Mouse (Mus musculus) midbrain, embryonic 13.5 days (tissue): ENCODE results near the gene Zfp940. TPM values are rescaled to one million over a fixed set of nuclear protein-coding genes. Genes with fewer than 3 reads are reported as not detected.
A peak's percentile ranks its signal among the peaks of the same experiment; 100 is the strongest.
"Not testable (repeated sequence)": the region's sequence is repeated elsewhere in the genome, so short reads cannot be mapped to it uniquely, and the experiment has no call there.

Experiments
- ATAC-seq: fragments of 200-750 bp; cut with Nextera tagmentation; 2 replicates; pipeline ENCODE4 v1.8.0; 2017; ENCODE audit warnings: mild to moderate bottlenecking, moderate TSS enrichment, moderate library complexity
- H3K27ac ChIP-seq: fragments of 300-500 bp; sonication (generic); 2 replicates; pipeline ENCODE4 v1.5.1; 2015; ENCODE audit warnings: inconsistent platforms, mild to moderate bottlenecking, moderate library complexity
- H3K27me3 ChIP-seq: fragments of 300-500 bp; sonication (generic); 2 replicates; pipeline ENCODE4 v1.6.1; 2015; ENCODE audit warnings: mild to moderate bottlenecking, inconsistent platforms
- H3K36me3 ChIP-seq: fragments of 300-500 bp; sonication (generic); 2 replicates; pipeline ENCODE4 v1.6.1; 2015; ENCODE audit warnings: mild to moderate bottlenecking, inconsistent platforms
- H3K4me1 ChIP-seq: fragments of 300-500 bp; sonication (generic); replicated peaks from 2 replicates; pipeline ENCODE4 v1.6.1; 2015; ENCODE audit warnings: inconsistent platforms
- H3K4me2 ChIP-seq: fragments of 300-500 bp; sonication (generic); replicated peaks from 2 replicates; pipeline ENCODE4 v1.6.1; 2015; ENCODE audit warnings: moderate library complexity, mild to moderate bottlenecking, inconsistent platforms
- H3K4me3 ChIP-seq: fragments of 300-500 bp; sonication (generic); replicated peaks from 2 replicates; pipeline ENCODE4 v1.5.1; 2015; ENCODE audit warnings: mild to moderate bottlenecking, inconsistent platforms
- H3K9ac ChIP-seq: fragments of 300-500 bp; sonication (generic); replicated peaks from 2 replicates; pipeline ENCODE4 v1.6.1; 2015; ENCODE audit warnings: mild to moderate bottlenecking, inconsistent platforms
- H3K9me3 ChIP-seq: fragments of 300-500 bp; sonication (generic); 2 replicates; pipeline ENCODE4 v1.6.1; 2016; ENCODE audit warnings: mild to moderate bottlenecking, inconsistent platforms
- WGBS: fragments of 180-500 bp; shearing (Covaris S2); methylation state at CpG from one replicate; pipeline ENCODE4 v1.1.7; 2015; 5-methylcytosine and 5-hydroxymethylcytosine counted together
- polyA plus RNA-seq: library from polyadenylated mRNA; unstranded; fragments of >200 nt; fragmentation: Nextera tagmentation; extraction: Ambion mirVana; gene quantifications from 2 replicates; pipeline ENCODE4 v1.2.1, GENCODE M21; 2015

Zfp940 gene
- polyA plus RNA-seq = 12.8 and 14.4 TPM in 2 replicates

GRCm38 (mm10) chr7:29853219-29853842 lies at the start of gene Zfp940:
Gene Zfp940 (minus strand): TSS chr7:29853669.
- Histone ChIP-seq H3K36me3 (peaks cover 25% of the 10 kb centered on the region), H3K4me1 (peaks cover 9% of the 10 kb centered on the region), H3K4me3 (peak within 1 kb of the TSS; percentile 64), H3K27ac (peak within 1 kb of the TSS; percentile 66), H3K9me3 (no peaks in the 10 kb centered on the region), H3K27me3 (no peaks in the 10 kb centered on the region), H3K9ac (peak within 1 kb of the TSS; percentile 77), H3K4me2 (peak within 1 kb of the TSS; percentile 70)
- WGBS = 1% methylated on average over 21 of the region's 21 CpGs
- peak; percentile 99 for ATAC-seq

- Histone ChIP-seq H3K4me3 (no peak overlapping the region), H3K27me3 (no peaks in the 10 kb centered on the region), H3K27ac (no peak overlapping the region), H3K4me2 (no peak overlapping the region), H3K9ac (no peak overlapping the region), H3K9me3 (peaks cover 30% of the 10 kb centered on the region), H3K4me1 (no peaks in the 10 kb centered on the region), H3K36me3 (peaks cover 90% of the 10 kb centered on the region)
- WGBS = 89% methylated on average over 4 of the region's 4 CpGs
- no peak for ATAC-seq
These were observed 44.9 kb upstream of the Zfp940 start for GRCm38 (mm10) chr7:29898351-29898750.

- Histone ChIP-seq H3K36me3 (peaks cover 85% of the 10 kb centered on the region), H3K9ac (no peak overlapping the region), H3K4me2 (no peak overlapping the region), H3K27ac (no peak overlapping the region), H3K4me3 (no peak overlapping the region), H3K9me3 (peaks cover 51% of the 10 kb centered on the region), H3K27me3 (no peaks in the 10 kb centered on the region), H3K4me1 (no peaks in the 10 kb centered on the region)
- no peak for ATAC-seq
- WGBS = 98% methylated on average over 4 of the region's 4 CpGs
These were observed 39.3 kb upstream of the Zfp940 start for GRCm38 (mm10) chr7:29892756-29893155.

GRCm38 (mm10) chr7:29890501-29890900 lies 37.0 kb upstream of the Zfp940 start:
- H3K4me1 ChIP-seq = no peaks in the 10 kb centered on the region
- no peak overlapping the region for H3K9ac ChIP-seq
- H3K27ac ChIP-seq = no peak overlapping the region
- H3K9me3 ChIP-seq = peaks cover 60% of the 10 kb centered on the region
- WGBS = 97% methylated on average over 7 of the region's 7 CpGs
- H3K36me3 ChIP-seq = peaks cover 64% of the 10 kb centered on the region
- no peak for ATAC-seq
- H3K4me2 ChIP-seq = no peak overlapping the region
- no peaks in the 10 kb centered on the region for H3K27me3 ChIP-seq
- no peak overlapping the region for H3K4me3 ChIP-seq

- Histone ChIP-seq H3K27ac (no peak overlapping the region), H3K9me3 (peaks cover 19% of the 10 kb centered on the region), H3K4me3 (no peak overlapping the region), H3K4me2 (no peak overlapping the region), H3K9ac (no peak overlapping the region), H3K36me3 (peaks cover 27% of the 10 kb centered on the region), H3K4me1 (no peaks in the 10 kb centered on the region), H3K27me3 (no peaks in the 10 kb centered on the region)
- 93% methylated on average over 7 of the region's 7 CpGs for WGBS
- ATAC-seq = no peak
These were observed 27.4 kb upstream of the Zfp940 start for GRCm38 (mm10) chr7:29880916-29881315.

- 83% methylated on average over 7 of the region's 7 CpGs for WGBS
- Histone ChIP-seq H3K27me3 (no peaks in the 10 kb centered on the region), H3K4me2 (no peak overlapping the region), H3K36me3 (peaks cover 35% of the 10 kb centered on the region), H3K27ac (no peak overlapping the region), H3K4me1 (no peaks in the 10 kb centered on the region), H3K9ac (no peak overlapping the region), H3K9me3 (peaks cover 22% of the 10 kb centered on the region), H3K4me3 (no peak overlapping the region)
- no peak for ATAC-seq
These were observed 26.6 kb upstream of the Zfp940 start for GRCm38 (mm10) chr7:29880056-29880455.

- H3K36me3 ChIP-seq = peaks cover 52% of the 10 kb centered on the region
- 93% methylated on average over 9 of the region's 9 CpGs for WGBS
These were observed 24.1 kb upstream of the Zfp940 start for GRCm38 (mm10) chr7:29877561-29877960.

GRCm38 (mm10) chr7:29874256-29874655 lies 20.8 kb upstream of the Zfp940 start:
- Histone ChIP-seq H3K27ac (no peak overlapping the region), H3K27me3 (no peaks in the 10 kb centered on the region), H3K9me3 (peaks cover 48% of the 10 kb centered on the region), H3K9ac (no peak overlapping the region), H3K4me2 (no peak overlapping the region), H3K36me3 (peaks cover 59% of the 10 kb centered on the region), H3K4me3 (no peak overlapping the region), H3K4me1 (no peaks in the 10 kb centered on the region)
- 95% methylated on average over 10 of the region's 10 CpGs for WGBS
- ATAC-seq = no peak

More at GRCm38 (mm10) chr7:29877561-29877960, 24.1 kb upstream of the Zfp940 start:
- H3K9me3 ChIP-seq = peaks cover 33% of the 10 kb centered on the region
- ATAC-seq, H3K27me3 ChIP-seq, H3K4me3 ChIP-seq, H3K9ac ChIP-seq, H3K4me2 ChIP-seq, H3K4me1 ChIP-seq, H3K27ac ChIP-seq: not testable (repeated sequence)

GRCm38 (mm10) chr7:29861660-29862059 lies 8.2 kb upstream of the Zfp940 start:
- no peak for ATAC-seq
- Histone ChIP-seq H3K9ac (no peak overlapping the region), H3K27me3 (no peaks in the 10 kb centered on the region), H3K36me3 (peaks cover 5% of the 10 kb centered on the region), H3K4me3 (no peak overlapping the region), H3K9me3 (no peaks in the 10 kb centered on the region), H3K27ac (no peak overlapping the region), H3K4me1 (peaks cover 9% of the 10 kb centered on the region), H3K4me2 (no peak overlapping the region)
- 88% methylated on average over 7 of the region's 7 CpGs for WGBS

GRCm38 (mm10) chr7:29859532-29860517 lies 6.4 kb upstream of the Zfp940 start, which contains the start of gene Zfp420:
Gene Zfp420 (plus strand): TSS chr7:29859979.
- Histone ChIP-seq H3K9me3 (no peaks in the 10 kb centered on the region), H3K4me2 (peak within 1 kb of the TSS; percentile 76), H3K4me3 (peak within 1 kb of the TSS; percentile 71), H3K36me3 (peaks cover 5% of the 10 kb centered on the region), H3K27ac (peak within 1 kb of the TSS; percentile 77), H3K9ac (peak within 1 kb of the TSS; percentile 78), H3K4me1 (peaks cover 9% of the 10 kb centered on the region), H3K27me3 (no peaks in the 10 kb centered on the region)
- 8% methylated on average over 32 of the region's 32 CpGs for WGBS
- ATAC-seq = peak; percentile 99

- ATAC-seq = no peak
- WGBS = 64% methylated on average over 9 of the region's 9 CpGs
- peak overlapping the region; percentile 77 for H3K9ac ChIP-seq
These were observed 644 bp downstream of the Zfp940 start for GRCm38 (mm10) chr7:29852831-29853218.

GRCm38 (mm10) chr7:29844616-29845015 lies 8.9 kb downstream of the Zfp940 start:
- no peaks in the 10 kb centered on the region for H3K27me3 ChIP-seq
- H3K4me2 ChIP-seq = no peak overlapping the region
- no peak overlapping the region for H3K4me3 ChIP-seq
- H3K27ac ChIP-seq = no peak overlapping the region
- no peak overlapping the region for H3K9ac ChIP-seq
- no peaks in the 10 kb centered on the region for H3K4me1 ChIP-seq
- no peak for ATAC-seq
- H3K36me3 ChIP-seq = peaks cover 70% of the 10 kb centered on the region
- H3K9me3 ChIP-seq = no peaks in the 10 kb centered on the region
- 93% methylated on average over 5 of the region's 5 CpGs for WGBS

More at GRCm38 (mm10) chr7:29852831-29853218, 644 bp downstream of the Zfp940 start:
- H3K9me3 ChIP-seq = no peaks in the 10 kb centered on the region
- H3K4me2 ChIP-seq = peak overlapping the region; percentile 70
- peaks cover 9% of the 10 kb centered on the region for H3K4me1 ChIP-seq
- no peaks in the 10 kb centered on the region for H3K27me3 ChIP-seq
- peak overlapping the region; percentile 66; the same call in 1 of the 2 replicates for H3K27ac ChIP-seq
- peak overlapping the region; percentile 64 for H3K4me3 ChIP-seq
- peaks cover 27% of the 10 kb centered on the region for H3K36me3 ChIP-seq
